Mouse (Mus musculus): ENCODE results near the gene Eml5. TPM values are rescaled to one million over a fixed set of nuclear protein-coding genes. Genes with fewer than 3 reads are reported as not detected.

The Eml5 gene
- polyA plus RNA-seq, 1 experiment: 0.65 TPM

GRCm38 (mm10) chr12:98920194-98920991 is 19.1 kb upstream of the Eml5 start, which contains the start of gene Ttc8:
Ttc8 (plus strand) TSS chr12:98920574.
- Histone ChIP-seq H3K27me3 (ENCODE audit: control insufficient read depth, insufficient read depth, insufficient read length) (no peaks in the 10 kb centered on the region), H3K36me3 (ENCODE audit: control insufficient read depth, insufficient read depth) (no peaks in the 10 kb centered on the region), H3ac (ENCODE audit: control insufficient read depth, insufficient read length) (no peak within 1 kb of the TSS), H3K4me3 (peak within 1 kb of the TSS; percentile 59), H3K4me2 (ENCODE audit: low read depth) (peak within 1 kb of the TSS; percentile 79), H3K79me2 (ENCODE audit: control insufficient read depth, insufficient read depth) (no peaks in the 10 kb centered on the region)
- no peak for TF ChIP-seq SRF (IDR thresholded peaks at IDR 0.05; ENCODE audit: control insufficient read depth, insufficient read length, low read depth)
- no peak for TF ChIP-seq E2F4 (IDR thresholded peaks at IDR 0.05; ENCODE audit: insufficient read depth)
- TF ChIP-seq MYOG (IDR thresholded peaks at IDR 0.05; ENCODE audit: control insufficient read depth in 1 of 3, insufficient read depth in 1 of 3, insufficient read length in 2 of 3, low read depth in 2 of 3): no peak
- no peak for TF ChIP-seq REST (IDR thresholded peaks at IDR 0.05; ENCODE audit: insufficient read depth, insufficient read length)
- peak; percentile 24 for TF ChIP-seq POLR2A (IDR thresholded peaks at IDR 0.05; ENCODE audit: insufficient read length, low read depth)
- TF ChIP-seq MYOD1 (IDR thresholded peaks at IDR 0.05; ENCODE audit: control insufficient read depth in 1 of 3, insufficient read length in 2 of 3, low read depth in 2 of 3): no peak
- TF ChIP-seq TCF3 (IDR thresholded peaks at IDR 0.05; ENCODE audit: insufficient read length, low read depth): no peak
- TF ChIP-seq MAX (IDR thresholded peaks at IDR 0.05; ENCODE audit: low read depth): peak; percentile 98

GRCm38 (mm10) chr12:98910096-98910495 is 8.8 kb upstream of the Eml5 start:
- Histone ChIP-seq H3K79me2 (ENCODE audit: control insufficient read depth, insufficient read depth) (no peaks in the 10 kb centered on the region), H3ac (ENCODE audit: control insufficient read depth, insufficient read length) (no peak overlapping the region), H3K36me3 (ENCODE audit: control insufficient read depth, insufficient read depth) (no peaks in the 10 kb centered on the region), H3K4me2 (ENCODE audit: low read depth) (no peak overlapping the region), H3K27me3 (ENCODE audit: control insufficient read depth, insufficient read depth, insufficient read length) (no peaks in the 10 kb centered on the region), H3K4me3 (no peak overlapping the region)
- TF ChIP-seq MAX (IDR thresholded peaks at IDR 0.05; ENCODE audit: low read depth): no peak
- TF ChIP-seq E2F4 (IDR thresholded peaks at IDR 0.05; ENCODE audit: insufficient read depth): no peak
- TF ChIP-seq CEBPB (IDR thresholded peaks at IDR 0.05; ENCODE audit: insufficient read depth, poor library complexity, severe bottlenecking): no peak
- no peak for TF ChIP-seq MYOD1 (IDR thresholded peaks at IDR 0.05; ENCODE audit: control insufficient read depth in 1 of 3, insufficient read length in 2 of 3, low read depth in 2 of 3)
- TF ChIP-seq REST (IDR thresholded peaks at IDR 0.05; ENCODE audit: insufficient read depth, insufficient read length): no peak
- no peak for TF ChIP-seq MYOG (IDR thresholded peaks at IDR 0.05; ENCODE audit: control insufficient read depth in 1 of 3, insufficient read depth in 1 of 3, insufficient read length in 2 of 3, low read depth in 2 of 3)
- no peak for TF ChIP-seq TCF3 (IDR thresholded peaks at IDR 0.05; ENCODE audit: insufficient read length, low read depth)
- no peak for TF ChIP-seq SRF (IDR thresholded peaks at IDR 0.05; ENCODE audit: control insufficient read depth, insufficient read length, low read depth)
- TF ChIP-seq POLR2AphosphoS2 (IDR thresholded peaks at IDR 0.05; ENCODE audit: insufficient read length, low read depth): no peak
- no peak for TF ChIP-seq USF1 (IDR thresholded peaks at IDR 0.05; ENCODE audit: low read depth)
- TF ChIP-seq POLR2A (IDR thresholded peaks at IDR 0.05; ENCODE audit: insufficient read length, low read depth): no peak

- H3K36me3 ChIP-seq (ENCODE audit: control insufficient read depth, insufficient read depth): no peaks in the 10 kb centered on the region
- no peak overlapping the region for H3ac ChIP-seq (ENCODE audit: control insufficient read depth, insufficient read length)
- no peak for TF ChIP-seq E2F4 (IDR thresholded peaks at IDR 0.05; ENCODE audit: insufficient read depth)
- no peak for TF ChIP-seq MAX (IDR thresholded peaks at IDR 0.05; ENCODE audit: low read depth)
- no peak for TF ChIP-seq POLR2AphosphoS2 (IDR thresholded peaks at IDR 0.05; ENCODE audit: insufficient read length, low read depth)
- TF ChIP-seq TCF3 (IDR thresholded peaks at IDR 0.05; ENCODE audit: insufficient read length, low read depth): no peak
- no peak for TF ChIP-seq CEBPB (IDR thresholded peaks at IDR 0.05; ENCODE audit: insufficient read depth, poor library complexity, severe bottlenecking)
- TF ChIP-seq MYOD1 (IDR thresholded peaks at IDR 0.05; ENCODE audit: control insufficient read depth in 1 of 3, insufficient read length in 2 of 3, low read depth in 2 of 3): no peak
- no peak for TF ChIP-seq USF1 (IDR thresholded peaks at IDR 0.05; ENCODE audit: low read depth)
- TF ChIP-seq POLR2A (IDR thresholded peaks at IDR 0.05; ENCODE audit: insufficient read length, low read depth): no peak
- no peak for TF ChIP-seq REST (IDR thresholded peaks at IDR 0.05; ENCODE audit: insufficient read depth, insufficient read length)
- TF ChIP-seq TCF12 (IDR thresholded peaks at IDR 0.05; ENCODE audit: insufficient read depth, poor library complexity, severe bottlenecking): no peak
- no peak for TF ChIP-seq MYOG (IDR thresholded peaks at IDR 0.05; ENCODE audit: control insufficient read depth in 1 of 3, insufficient read depth in 1 of 3, insufficient read length in 2 of 3, low read depth in 2 of 3)
- TF ChIP-seq SRF (IDR thresholded peaks at IDR 0.05; ENCODE audit: control insufficient read depth, insufficient read length, low read depth): no peak
- no peaks in the 10 kb centered on the region for H3K27me3 ChIP-seq (ENCODE audit: control insufficient read depth, insufficient read depth, insufficient read length)
- no peak overlapping the region for H3K4me3 ChIP-seq
- H3K4me2 ChIP-seq (ENCODE audit: low read depth): no peak overlapping the region
- H3K79me2 ChIP-seq (ENCODE audit: control insufficient read depth, insufficient read depth): no peaks in the 10 kb centered on the region
These were observed 4.2 kb upstream of the Eml5 start for GRCm38 (mm10) chr12:98905466-98905865.

GRCm38 (mm10) chr12:98900341-98900880 is 873 bp downstream of the Eml5 start:
- Histone ChIP-seq H3K4me2 (ENCODE audit: low read depth) (peak overlapping the region; percentile 64), H3ac (ENCODE audit: control insufficient read depth, insufficient read length) (peak overlapping the region; percentile 4), H3K27me3 (ENCODE audit: control insufficient read depth, insufficient read depth, insufficient read length) (no peaks in the 10 kb centered on the region), H3K4me3 (peak overlapping the region; percentile 26), H3K36me3 (ENCODE audit: control insufficient read depth, insufficient read depth) (no peaks in the 10 kb centered on the region), H3K79me2 (ENCODE audit: control insufficient read depth, insufficient read depth) (no peaks in the 10 kb centered on the region)
- TF ChIP-seq MYOD1 (IDR thresholded peaks at IDR 0.05; ENCODE audit: control insufficient read depth in 1 of 3, insufficient read length in 2 of 3, low read depth in 2 of 3) (no peak), MYOG (IDR thresholded peaks at IDR 0.05; ENCODE audit: control insufficient read depth in 1 of 3, insufficient read depth in 1 of 3, insufficient read length in 2 of 3, low read depth in 2 of 3) (no peak), CEBPB (IDR thresholded peaks at IDR 0.05; ENCODE audit: insufficient read depth, poor library complexity, severe bottlenecking) (no peak), E2F4 (IDR thresholded peaks at IDR 0.05; ENCODE audit: insufficient read depth) (no peak), MAX (IDR thresholded peaks at IDR 0.05; ENCODE audit: low read depth) (no peak), POLR2AphosphoS2 (IDR thresholded peaks at IDR 0.05; ENCODE audit: insufficient read length, low read depth) (no peak), REST (IDR thresholded peaks at IDR 0.05; ENCODE audit: insufficient read depth, insufficient read length) (no peak), POLR2A (IDR thresholded peaks at IDR 0.05; ENCODE audit: insufficient read length, low read depth) (no peak), USF1 (IDR thresholded peaks at IDR 0.05; ENCODE audit: low read depth) (no peak), SRF (IDR thresholded peaks at IDR 0.05; ENCODE audit: control insufficient read depth, insufficient read length, low read depth) (no peak), TCF12 (IDR thresholded peaks at IDR 0.05; ENCODE audit: insufficient read depth, poor library complexity, severe bottlenecking) (no peak)

Data from myocyte (in vitro differentiated cells).